Mouse (Mus musculus) megakaryocyte-erythroid progenitor cell, adult 5-6 weeks (primary cell): ENCODE measurements around the gene BC034090. TPM values are rescaled to one million over a fixed set of nuclear protein-coding genes. Genes with fewer than 3 reads are reported as not detected.

ENCODE experiments used
- ATAC-seq: replicated peaks from 2 replicates; pipeline ENCODE4 v1.8.0; 2016; ENCODE audit warnings: mild to moderate bottlenecking, inconsistent platforms; ENCODE audit not compliant: severe bottlenecking, poor library complexity, low FRiP score, low TSS enrichment
- total RNA-seq, 2 experiments: library from RNA; stranded (forward) in 1 of 2; stranded (reverse) in 1 of 2; fragments of 200-1000, 215-1000 nt in 1 of 2; fragments of >200 nt in 1 of 2; fragmentation: Nextera tagmentation in 1 of 2; gene quantifications; 2 replicates each; pipeline ENCODE4 v1.2.3; 2014 to 2017

BC034090 gene
- total RNA-seq, 2 experiments from 2014 or later, result not detected

DNA sequence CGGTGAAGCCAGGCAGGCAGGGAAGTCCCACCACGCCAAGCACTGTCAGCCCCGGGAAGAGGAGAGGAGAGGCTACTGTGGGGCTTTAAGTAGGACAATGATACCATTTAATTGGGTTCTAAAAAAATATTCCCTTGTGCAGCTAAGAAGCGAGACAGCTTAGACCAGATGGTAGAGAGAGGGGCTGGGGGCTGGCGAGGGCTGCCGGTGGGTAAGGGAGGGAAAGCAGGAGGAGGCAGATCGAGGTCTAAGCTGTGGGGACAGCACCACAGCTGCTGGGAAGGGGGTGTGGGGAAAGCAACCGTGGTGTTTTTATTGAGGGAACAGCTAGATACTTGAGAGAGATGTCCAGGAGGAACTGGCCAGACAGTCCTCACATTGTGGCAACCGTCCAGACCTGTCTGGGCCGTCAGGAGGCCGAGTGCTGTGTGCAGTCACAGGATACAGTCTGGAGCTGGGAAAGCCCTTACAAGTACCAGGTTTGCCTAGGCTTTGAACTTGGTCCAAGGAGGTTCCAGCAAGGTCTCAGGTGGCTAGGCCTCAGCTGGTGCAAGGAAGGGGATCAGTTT is 22.1 kb downstream of the BC034090 start:
- no peak for ATAC-seq

DNA sequence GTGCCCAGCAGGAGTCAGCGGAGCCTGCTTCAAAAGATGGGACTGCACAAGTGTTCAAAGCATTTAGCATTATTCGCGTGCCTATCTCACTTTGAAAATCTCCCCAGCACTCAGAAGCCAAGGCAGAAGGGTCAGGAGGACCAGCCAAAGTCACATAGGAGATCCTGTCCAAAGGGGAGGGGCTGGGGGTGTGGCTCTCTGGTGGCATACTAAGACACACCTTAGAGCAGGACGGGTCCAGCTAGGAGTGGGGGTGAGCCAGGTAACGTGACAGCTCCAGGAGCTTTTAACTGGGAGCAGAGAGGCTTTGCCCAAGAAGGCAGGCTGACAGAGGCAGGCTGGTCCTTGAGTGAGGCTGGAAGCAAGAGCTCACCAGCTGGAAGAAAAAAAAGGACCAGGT is 25.3 kb downstream of the BC034090 start:
- no peak for ATAC-seq

DNA sequence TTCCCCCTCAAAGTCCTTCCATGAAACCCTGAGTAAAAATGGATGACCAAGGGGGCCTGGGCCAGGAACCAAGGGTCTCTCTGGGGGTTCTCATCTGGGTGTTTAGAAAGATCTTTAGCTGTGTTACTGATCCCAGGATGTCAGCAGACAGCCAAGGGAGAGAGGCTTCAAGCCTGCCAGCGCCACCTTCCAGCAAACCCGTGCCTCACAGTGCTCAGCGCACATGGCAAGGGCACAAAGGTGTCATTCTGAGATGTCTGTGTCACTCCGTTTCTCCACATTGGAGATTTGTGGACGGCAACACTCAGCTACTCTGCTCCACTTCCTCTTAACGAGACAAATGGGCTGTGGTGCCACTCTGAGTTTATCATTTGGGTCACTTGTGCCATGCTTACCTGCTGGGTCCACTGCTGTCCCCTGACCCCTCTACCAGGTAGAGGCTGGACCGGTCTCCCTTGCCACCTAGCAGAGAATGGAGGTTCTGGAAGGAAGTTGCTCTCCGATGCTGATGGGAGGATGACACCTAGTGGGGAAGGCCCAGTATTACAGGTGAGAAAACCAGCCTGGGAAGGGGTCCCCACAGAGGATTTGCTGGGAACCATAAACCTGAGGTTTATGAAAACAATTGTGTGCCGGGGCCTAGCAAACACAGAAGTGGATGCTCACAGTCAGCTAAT is 26.2 kb downstream of the BC034090 start:
- peak; percentile 51; the same call in 1 of the 2 replicates for ATAC-seq

DNA sequence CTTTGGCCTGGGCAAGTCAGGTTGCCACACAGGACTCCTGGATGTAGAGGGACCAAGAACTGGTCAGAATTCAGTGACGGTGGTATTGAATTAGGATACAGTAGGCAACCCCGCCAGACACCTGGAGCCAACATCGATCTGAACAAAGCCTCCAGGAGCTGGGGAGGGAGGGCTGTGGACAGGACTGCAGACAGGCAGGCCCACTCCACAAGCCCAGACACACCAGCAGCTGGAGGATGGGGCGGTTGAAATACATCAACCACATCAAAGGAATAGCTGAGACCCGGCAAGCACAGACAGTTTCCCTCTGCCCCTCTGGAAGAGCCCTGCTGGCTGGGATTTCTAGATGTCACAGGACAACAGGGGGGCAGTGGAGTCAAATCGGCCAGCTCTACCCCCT is 27.4 kb downstream of the BC034090 start:
- ATAC-seq, result no peak

DNA sequence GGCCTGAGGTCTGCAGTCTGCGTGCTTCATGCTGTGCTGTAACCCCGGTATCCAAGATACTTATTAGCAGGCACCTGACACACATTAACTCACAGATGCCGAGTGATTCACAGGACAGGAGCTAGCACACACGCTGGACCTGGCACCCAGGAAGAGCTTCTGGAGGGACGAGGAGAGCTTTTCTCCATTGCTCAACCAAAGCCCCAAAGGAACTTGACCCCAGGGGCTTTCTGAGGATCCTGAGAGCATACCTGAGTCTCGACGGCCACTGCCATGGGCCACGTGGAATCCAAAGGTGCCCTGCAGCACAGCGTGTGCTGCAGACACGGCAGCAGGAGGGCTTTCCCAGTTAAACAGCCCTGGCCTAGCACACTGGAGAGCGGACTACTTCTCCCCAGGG is 27.9 kb downstream of the BC034090 start:
- no peak for ATAC-seq

DNA sequence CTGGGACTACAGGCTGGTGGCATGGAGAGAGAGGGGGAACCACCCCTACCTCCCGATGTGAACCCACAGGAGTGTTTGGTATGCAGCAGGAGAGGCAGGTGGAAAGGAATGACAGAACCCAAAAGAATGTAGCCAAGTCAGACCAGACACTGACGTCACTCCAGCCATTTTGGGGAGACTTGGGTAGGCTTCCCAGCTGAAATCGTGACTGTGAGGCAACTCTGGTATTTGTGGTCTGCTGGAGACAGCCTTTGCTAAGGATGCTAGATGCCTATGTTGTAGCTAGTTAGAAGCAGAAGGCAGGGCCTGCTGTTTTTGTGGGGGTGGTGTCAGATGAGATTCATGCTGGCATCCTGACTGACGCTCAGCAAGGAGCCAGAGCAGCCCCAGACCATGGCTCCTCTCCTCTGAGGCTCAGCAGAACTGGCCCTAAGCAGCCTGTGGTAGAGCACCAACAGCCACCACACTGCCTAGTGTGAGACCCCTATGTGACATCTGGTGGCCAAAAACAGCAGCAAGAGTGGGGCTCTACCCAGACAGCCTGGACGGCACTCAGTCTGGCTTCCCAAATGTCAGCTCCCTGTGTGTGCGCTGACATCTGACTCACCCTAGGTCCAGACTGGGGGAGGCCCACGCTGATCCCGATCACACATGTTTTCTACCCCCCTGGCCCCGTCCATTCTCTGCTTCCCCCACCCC is 29.0 kb downstream of the BC034090 start:
- 0 out of 2 replicates have a peak, but pooled peaks have one; percentile 7 for ATAC-seq

DNA sequence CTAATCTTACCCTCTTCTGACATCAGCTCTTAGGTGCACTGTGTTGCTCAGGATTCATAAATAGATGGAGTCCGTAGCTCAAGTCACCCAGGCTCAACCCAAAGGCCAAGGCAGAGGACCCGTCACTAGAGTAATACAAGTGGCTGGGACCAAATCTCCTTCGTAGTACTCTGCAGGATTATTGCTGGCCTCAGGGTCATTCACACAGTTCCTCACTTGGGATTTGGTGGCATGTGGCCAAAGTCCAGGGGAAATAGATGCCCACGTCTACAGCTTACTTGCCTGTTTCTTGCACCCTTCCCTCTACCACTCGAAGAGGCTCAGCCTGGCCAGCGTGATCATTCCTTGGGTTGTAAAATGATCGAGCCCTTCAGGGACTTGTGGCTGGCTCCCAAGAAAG is 30.3 kb downstream of the BC034090 start:
- no peak for ATAC-seq

DNA sequence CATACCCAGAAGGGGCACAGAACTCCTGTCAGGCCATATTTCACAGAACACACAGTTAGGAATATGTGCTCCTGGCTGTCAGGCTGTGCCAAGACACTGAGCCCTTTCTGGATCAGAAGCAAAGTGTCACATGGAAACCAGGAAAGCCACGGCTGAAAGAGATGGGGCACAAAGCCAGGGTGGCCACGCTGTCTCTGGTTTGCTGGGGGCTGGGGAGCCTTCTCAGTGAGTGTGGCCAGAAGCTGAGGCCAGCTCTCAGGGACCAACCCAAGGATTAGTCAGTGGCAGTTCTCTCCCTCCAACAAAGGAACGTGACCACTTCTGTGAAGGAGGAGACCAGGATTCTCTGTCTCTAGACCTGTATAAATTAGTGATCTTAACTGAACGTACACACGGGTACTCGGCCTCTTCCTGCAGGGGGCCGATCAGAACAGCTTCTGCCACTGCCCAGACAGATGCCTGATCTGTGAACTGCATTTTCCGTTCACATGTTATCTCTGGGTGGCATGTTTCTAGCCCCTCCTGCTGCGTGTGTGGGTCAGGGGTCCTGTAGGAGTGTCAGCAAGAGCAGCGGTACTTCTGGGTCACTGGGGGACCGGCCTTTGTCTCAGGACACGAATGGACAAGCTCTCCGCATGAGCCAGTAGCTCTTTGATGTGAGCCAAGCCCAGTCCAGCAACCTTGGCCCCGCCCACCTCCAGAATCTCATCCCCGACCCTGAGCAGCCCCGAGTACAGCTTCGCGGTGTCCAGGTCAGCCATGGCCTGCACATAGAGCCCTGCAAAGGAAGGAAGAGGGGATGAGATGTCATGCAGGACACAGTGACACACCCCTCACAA is 31.1 kb downstream of the BC034090 start:
- ATAC-seq, result no peak

DNA sequence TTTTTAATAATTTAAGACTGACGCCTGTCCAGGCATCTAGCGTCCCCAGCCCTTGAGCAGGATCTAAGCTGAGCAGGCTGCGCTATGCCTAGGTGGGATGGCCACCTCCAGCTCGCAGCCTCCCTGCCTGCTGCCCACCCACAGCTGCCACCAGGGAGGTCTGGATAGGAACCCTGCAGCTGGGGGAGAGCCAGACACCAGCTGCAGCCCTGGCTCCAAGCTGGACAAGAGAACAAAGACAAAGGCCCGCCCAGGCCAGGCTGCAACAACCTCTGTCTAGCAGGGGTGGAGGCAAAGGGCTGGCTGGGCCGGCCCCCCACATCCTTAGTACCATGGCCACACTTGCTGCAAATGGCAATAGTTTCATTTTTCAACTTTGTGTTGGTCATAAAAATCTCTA is 31.8 kb downstream of the BC034090 start:
- no peak for ATAC-seq

DNA sequence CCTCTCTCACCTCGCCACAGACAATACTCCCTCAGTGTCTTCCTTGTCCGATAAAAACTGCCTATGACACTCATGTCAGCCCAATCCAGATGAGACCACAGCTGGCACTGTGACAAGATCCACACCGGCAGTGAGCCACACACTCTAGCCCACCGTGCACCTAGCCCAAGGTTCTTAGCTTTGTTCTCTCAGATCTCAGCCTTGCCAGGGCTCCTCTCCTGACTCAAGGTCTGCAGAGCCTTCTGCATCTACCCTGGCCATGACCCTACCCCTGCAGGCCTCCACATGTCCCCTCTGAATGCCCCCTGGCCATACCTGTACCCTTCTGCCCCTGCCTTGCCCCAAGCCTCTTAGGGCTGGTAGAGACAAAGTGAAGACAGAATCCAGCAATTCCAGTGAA is 32.2 kb downstream of the BC034090 start:
- no peak for ATAC-seq

DNA sequence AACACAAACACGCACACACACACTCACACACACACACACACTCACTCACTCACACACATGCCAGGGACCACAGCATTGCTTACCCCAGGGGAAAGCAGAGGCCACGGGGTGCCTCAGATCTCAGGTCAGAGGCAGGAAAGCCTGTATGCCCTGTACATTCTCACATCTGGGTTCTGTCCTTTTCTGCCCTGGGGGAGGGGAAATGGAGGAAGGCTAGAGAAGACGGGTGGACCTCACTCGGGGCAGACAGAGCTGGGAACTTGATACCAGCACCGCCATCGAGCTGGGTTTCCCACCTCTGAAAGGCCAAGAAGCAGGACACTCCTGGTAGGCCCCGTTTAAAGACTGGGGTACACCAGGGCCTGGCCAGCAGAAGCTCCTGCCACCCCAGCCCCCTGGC is 33.2 kb downstream of the BC034090 start:
- ATAC-seq, result no peak

DNA sequence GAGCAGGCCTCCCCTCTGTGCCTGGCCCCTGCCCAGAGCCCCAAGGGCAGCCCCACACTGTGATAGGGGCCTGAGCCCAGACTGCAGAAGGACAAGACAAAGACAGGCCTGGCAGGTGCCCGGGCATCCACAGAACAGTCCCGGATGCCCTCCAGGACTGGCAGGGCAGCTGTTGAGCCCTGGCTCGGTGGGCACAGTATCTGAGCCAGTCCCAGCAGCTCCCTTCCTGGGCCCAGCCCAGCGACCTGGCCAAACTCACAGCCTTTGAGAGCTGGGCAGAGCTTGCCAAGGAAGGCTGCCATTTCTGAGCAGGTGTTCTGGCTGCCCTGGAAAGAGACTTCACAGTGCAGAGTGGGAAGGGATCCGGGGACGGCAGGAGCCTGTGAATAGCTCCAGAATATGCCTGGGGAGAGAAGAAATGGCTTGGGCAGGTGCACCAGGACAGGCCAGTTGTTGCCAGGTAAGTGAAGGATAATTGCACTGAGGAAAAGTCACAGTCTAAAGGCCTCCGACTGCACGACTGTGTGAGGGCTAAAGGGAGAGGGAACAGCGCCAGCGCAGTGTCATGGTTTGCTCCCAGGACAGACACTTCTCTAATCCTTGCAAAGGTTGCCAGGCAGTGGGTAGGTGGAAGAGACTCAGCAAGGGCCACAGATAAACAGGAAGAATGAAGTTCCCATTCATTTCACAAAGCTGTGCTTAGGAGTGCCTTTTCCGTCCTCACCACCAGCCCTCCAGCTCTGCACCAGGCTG is 34.1 kb downstream of the BC034090 start:
- ATAC-seq, result no peak

DNA sequence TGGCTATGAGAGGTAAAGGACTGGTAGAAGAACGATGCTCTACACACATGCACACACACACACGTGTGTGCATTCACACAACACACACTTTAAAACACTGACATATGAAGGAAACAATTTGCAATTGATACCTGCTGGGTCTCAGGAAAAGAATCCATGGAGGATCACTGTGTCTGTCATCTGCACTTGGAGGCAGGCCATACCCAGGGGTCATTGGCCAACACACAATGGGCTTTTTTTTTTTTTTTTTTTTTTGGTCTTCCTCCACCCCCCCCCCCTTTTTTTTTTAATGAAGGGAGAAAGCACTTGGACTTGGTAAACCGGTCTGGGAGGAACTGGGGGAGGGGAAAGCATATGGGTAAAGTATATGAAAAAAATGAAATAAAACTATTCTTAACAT is 36.4 kb downstream of the BC034090 start:
- no peak for ATAC-seq

DNA sequence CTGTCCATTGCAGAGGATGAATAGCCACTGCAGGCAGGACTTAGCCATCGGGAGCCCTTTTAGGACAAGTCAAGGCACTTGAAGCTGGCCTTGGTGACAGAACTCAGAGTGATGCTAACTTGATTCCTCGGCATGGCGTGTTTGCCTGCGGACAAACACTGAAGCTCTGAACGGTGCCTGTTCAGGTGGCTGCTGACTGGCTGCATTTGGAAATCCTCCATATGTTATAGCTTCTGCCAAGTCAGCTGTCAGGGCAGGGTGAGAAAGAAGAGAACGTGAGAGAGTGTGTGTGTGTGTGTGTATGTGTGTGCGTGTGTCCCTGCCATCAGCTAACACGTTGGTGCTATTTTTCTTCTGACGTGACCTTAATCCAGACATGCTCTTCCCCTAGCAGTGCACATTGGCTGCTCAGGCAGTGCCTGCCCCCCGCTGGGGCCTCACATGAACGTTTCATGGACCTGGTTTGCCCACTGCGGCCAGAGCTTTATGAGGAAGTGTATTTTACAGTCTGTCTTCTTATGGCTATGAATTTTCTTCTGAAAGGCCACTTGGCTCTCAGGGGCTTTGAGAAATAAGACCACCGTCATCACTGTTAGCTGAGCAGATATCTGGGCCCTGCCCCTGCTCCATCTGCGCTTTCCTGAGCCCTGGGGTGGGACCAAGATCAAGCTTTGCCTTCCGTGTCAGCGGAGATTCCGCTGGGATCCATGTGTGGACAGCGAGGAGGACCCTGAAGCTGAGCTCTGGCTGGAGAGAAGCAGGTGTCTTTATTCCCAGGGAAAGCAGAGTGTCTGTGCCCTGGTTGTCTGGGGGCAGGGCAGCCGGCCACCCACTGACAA is 38.2 kb downstream of the BC034090 start:
- ATAC-seq, result no peak

DNA sequence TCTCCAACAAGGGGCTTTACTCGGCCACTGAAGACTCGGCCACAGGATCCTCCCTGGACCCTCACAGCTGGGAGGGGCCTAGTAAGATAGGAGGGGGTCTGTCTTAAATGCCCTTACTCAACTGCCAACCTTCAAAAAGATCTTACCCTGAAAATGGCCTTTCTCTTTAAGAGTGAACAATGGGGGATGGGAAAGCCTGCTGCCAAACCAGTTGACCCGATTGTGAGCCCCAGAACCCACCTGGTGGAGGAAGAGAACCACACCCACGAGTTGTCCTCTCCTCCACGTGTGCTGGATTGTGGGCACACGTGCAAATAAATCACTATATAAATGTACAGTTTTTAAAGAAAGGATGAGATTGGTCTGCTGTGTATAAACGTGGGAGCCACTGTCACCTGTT is 38.9 kb downstream of the BC034090 start:
- no peak for ATAC-seq

DNA sequence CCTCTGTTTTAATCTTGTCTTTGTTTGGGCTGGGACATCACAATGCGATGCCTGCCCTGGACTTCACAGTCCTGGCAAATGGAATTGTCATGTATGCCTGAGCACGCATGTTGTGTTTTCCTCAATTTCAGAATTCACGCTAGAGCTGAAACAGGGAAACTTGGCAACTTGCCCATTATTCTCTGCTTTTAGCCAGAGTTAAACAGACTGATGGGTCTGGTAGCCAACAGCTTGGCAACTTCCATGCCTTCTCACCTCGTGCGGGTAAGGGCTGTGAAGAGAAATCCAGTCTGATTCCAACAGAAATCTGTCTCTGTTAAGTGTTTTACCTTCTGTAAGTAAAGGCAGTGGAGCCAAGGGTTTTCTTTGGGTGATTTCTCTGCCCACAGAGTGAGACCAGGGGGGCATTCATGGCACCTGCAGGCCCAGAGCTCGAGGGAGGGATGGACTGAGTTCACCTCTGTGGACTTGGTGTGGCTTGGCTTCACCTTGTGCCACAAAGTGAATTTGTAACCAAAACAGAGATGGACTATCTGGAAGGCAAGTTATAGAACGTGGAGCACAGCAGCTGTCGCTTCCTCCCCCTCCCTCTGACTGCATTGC is 39.6 kb downstream of the BC034090 start:
- no peak for ATAC-seq

DNA sequence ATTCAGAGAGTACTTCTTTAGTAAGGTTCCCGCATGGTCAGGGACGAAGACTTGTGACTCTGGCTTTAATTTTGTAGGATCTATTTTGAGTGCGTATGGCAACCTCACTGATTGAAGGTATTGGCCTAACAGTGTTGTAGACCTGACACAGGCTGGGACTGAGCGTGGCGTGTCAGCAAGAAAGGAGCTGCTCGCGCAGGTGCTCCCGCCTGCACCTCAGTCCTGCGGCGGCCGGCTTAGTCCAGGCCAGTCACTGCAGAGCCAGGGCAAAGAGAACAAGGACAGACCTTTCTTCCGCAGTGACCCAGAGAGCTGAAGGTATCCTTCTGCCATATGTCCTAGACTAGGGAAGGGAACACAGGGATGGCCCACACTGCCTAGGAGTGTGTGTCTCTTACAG is 40.3 kb downstream of the BC034090 start:
- no peak for ATAC-seq

DNA sequence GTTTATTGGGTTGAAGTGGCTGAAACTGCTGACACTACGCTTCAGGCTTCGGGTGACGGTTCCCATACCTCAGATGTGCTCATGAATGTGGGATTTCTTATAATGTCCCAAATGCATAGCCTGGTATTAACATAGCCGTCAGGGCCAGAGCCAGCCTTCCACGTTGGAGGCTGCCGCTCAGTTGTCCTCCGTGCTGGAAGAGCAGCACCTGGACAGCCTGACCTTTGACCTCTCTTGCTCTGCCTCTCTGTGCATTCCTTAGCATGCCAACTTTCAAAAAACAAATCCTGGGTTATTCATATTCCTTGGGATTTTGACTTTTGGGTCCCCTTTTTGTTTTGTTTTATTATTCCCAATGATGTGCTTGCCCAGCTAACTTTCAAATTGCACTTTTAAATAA is 41.1 kb downstream of the BC034090 start:
- ATAC-seq, result no peak
